Mouse (Mus musculus) neural tube, embryonic 11.5 days (tissue): ENCODE data around the gene Sdk2. TPM values are rescaled to one million over a fixed set of nuclear protein-coding genes. Genes with fewer than 3 reads are reported as not detected.
A peak's percentile ranks its signal among the peaks of the same experiment; 100 is the strongest.

Experiments used
- ATAC-seq: fragments of 200-750 bp; cut with Nextera tagmentation; 2 replicates; pipeline ENCODE4 v1.8.0; 2017; ENCODE audit warnings: moderate number of reproducible peaks, mild to moderate bottlenecking, moderate TSS enrichment, moderate library complexity; ENCODE audit not compliant: insufficient read depth, low FRiP score, low TSS enrichment
- DNase-seq: peaks from one replicate; pipeline ENCODE4 v3.0.0-alpha.2; 2015; ENCODE audit warnings: low spot score
- H3K27ac ChIP-seq: fragments of 300-500 bp; sonication (generic); 2 replicates; pipeline ENCODE4 v1.5.1; 2014; ENCODE audit warnings: low read depth, mild to moderate bottlenecking, low read length
- H3K27me3 ChIP-seq: fragments of 300-500 bp; sonication (generic); 2 replicates; pipeline ENCODE4 v1.6.1; 2014; ENCODE audit warnings: mild to moderate bottlenecking, low read length, mixed read lengths; ENCODE audit not compliant: control insufficient read depth, insufficient read depth
- H3K36me3 ChIP-seq: fragments of 300-500 bp; sonication (generic); 2 replicates; pipeline ENCODE4 v1.6.1; 2014; ENCODE audit warnings: mild to moderate bottlenecking, low read length, moderate library complexity, mixed read lengths; ENCODE audit not compliant: control insufficient read depth, insufficient read depth
- H3K4me1 ChIP-seq: fragments of 300-500 bp; sonication (generic); 2 replicates; pipeline ENCODE4 v1.6.1; 2014; ENCODE audit warnings: low read length, mixed read lengths; ENCODE audit not compliant: control insufficient read depth, insufficient read depth
- H3K4me2 ChIP-seq: fragments of 300-500 bp; sonication (generic); 2 replicates; pipeline ENCODE4 v1.6.1; 2014; ENCODE audit warnings: low read depth, mild to moderate bottlenecking, moderate library complexity
- H3K4me3 ChIP-seq: fragments of 300-500 bp; sonication (generic); 2 replicates; pipeline ENCODE4 v1.5.1; 2014; ENCODE audit warnings: low read depth, low read length
- H3K9ac ChIP-seq: fragments of 300-500 bp; sonication (generic); 2 replicates; pipeline ENCODE4 v1.6.1; 2014; ENCODE audit warnings: mild to moderate bottlenecking, low read length
- H3K9me3 ChIP-seq: fragments of 300-500 bp; sonication (generic); 2 replicates; pipeline ENCODE4 v1.6.1; 2016; ENCODE audit warnings: low read length; ENCODE audit not compliant: control insufficient read depth
- WGBS: fragments of 180-500 bp; shearing (Covaris S2); extraction: QIAGEN DNeasy Blood & Tissue Kit; methylation state at CpG from one replicate; pipeline ENCODE4 v1.1.7; 2014; 5-methylcytosine and 5-hydroxymethylcytosine counted together
- polyA plus RNA-seq: library from polyadenylated mRNA; unstranded; fragments of >200 nt; fragmentation: Nextera tagmentation; extraction: Ambion mirVana; gene quantifications from 2 replicates; pipeline ENCODE4 v1.2.1, GENCODE M21; 2014

The Sdk2 gene
- polyA plus RNA-seq, 1 experiment from 2014 or later, result 4.2 TPM

DNA sequence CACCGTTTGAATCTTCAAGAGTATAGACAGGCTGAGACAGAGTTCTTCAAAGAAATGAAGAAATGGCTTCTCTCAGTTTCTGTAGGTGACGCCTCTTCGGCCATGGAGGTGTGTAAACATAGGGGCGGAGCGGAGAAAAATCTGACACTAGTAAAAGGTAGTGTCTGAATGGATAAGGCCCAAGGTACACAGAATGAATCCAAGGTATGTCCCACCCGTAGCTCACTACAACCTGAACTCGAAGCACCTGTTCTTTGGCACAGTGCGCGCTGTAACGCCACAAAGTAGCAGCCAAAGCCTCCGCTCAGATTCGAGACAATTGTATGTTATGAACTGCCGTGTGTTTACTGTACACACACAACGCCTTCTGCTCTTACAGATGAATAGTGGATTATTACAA is 311.0 kb downstream of the Sdk2 start:
- Histone ChIP-seq H3K27ac (no peak overlapping the region), H3K36me3 (no peaks in the 10 kb centered on the region), H3K4me3 (no peak overlapping the region), H3K9ac (no peak overlapping the region), H3K4me1 (peaks cover 8% of the 10 kb centered on the region; the same call in 1 of the 2 replicates), H3K4me2 (no peak overlapping the region), H3K9me3 (no peaks in the 10 kb centered on the region), H3K27me3 (no peaks in the 10 kb centered on the region)
- DNase-seq, result no peak
- 93% methylated on average over 14 of the region's 14 CpGs for WGBS
- ATAC-seq, result no peak

DNA sequence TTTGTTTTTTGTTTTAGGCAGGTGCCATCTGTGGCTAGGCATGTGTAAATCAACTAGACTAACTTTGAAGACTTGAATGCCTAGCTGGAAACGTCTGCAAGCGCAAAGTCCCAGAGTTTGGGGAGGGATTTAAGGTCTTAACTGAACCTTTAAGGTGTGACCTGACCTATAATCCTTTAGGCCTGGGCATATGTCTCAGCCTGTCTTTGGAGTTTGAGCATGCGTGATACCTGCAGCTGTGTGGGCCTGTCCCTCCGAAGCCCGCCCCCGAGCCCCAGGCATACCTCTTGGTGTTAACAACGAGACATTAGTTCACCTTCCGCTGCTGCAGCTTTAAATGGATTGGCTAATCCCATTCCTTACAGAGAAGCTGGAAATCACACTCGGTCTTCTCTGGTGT is 312.0 kb downstream of the Sdk2 start:
- Histone ChIP-seq H3K9ac (no peak overlapping the region), H3K4me3 (no peak overlapping the region), H3K36me3 (no peaks in the 10 kb centered on the region), H3K4me1 (peaks cover 5% of the 10 kb centered on the region; the same call in 1 of the 2 replicates), H3K27ac (no peak overlapping the region), H3K4me2 (no peak overlapping the region), H3K9me3 (no peaks in the 10 kb centered on the region), H3K27me3 (no peaks in the 10 kb centered on the region)
- WGBS, result 44% methylated on average over 9 of the region's 9 CpGs
- ATAC-seq (no peak), DNase-seq (no peak)

DNA sequence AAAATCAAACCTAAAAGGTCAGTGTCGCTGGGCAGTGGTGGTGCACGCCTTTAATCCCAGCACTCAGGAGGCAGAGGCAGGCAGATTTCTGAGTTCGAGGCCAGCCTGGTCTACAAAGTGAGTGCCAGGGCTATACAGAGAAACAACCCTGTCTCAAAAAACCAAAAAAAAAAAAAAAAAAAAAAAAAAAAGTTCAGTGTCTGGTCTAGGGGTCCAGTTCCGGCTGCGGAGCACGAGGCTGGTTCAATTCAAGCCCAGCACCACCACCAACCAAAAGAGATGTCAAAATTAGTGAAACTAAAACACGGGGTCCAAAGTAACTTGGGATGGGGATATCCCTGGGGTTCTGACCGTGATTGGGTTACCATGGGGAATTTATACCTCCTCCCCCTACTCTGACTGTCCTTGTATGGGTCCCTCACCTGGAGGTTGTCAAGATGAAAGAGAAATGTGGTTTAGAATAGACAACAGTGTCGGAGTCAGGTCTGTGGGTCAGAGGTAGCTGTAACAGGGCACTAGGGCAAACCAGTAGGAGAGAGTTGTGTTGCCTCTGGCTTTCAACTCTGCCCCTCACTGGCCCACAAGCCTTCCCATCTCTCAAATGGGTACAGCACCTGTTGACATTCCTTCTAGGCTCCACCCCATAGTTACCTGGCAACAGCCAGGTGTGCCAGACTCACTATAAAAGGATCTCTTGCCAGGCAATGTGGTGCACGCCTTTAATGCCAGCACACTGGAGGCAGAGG is 314.0 kb downstream of the Sdk2 start:
- Histone ChIP-seq H3K36me3 (peaks cover 2% of the 10 kb centered on the region; the same call in 1 of the 2 replicates), H3K4me1 (peaks cover 22% of the 10 kb centered on the region), H3K9ac (no peak overlapping the region), H3K27me3 (no peaks in the 10 kb centered on the region), H3K27ac (no peak overlapping the region), H3K4me3 (peak overlapping the region; percentile 95), H3K9me3 (no peaks in the 10 kb centered on the region), H3K4me2 (peak overlapping the region; percentile 74; the same call in 1 of the 2 replicates)
- no peak for ATAC-seq
- no peak for DNase-seq
- 92% methylated on average over 10 of the region's 10 CpGs for WGBS

DNA sequence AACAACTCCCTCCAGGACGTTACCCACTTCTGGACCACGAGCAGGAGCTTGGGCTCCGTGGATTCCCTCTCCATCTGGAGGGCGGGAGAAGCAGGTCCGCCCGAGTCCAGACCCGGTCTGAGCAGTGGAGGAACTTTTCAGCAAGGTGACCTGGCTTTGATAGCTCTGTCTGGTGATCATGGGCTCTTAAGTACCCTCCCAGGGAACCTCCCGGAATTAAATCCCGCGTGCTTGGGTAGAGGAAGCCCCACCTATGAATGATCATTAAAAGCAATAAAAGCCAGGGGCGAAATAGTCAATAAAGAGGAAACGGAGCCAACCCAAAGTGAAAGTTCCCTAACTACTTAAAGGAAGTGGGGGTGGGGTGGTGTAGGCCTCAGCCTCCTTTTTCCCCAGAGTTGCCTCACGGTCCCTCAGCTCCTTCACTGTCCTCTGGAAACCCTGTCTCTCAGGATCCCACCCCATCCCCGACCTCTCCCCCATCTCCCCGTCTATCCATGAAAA is 314.6 kb downstream of the Sdk2 start:
- ATAC-seq, result peak; percentile 3

DNA sequence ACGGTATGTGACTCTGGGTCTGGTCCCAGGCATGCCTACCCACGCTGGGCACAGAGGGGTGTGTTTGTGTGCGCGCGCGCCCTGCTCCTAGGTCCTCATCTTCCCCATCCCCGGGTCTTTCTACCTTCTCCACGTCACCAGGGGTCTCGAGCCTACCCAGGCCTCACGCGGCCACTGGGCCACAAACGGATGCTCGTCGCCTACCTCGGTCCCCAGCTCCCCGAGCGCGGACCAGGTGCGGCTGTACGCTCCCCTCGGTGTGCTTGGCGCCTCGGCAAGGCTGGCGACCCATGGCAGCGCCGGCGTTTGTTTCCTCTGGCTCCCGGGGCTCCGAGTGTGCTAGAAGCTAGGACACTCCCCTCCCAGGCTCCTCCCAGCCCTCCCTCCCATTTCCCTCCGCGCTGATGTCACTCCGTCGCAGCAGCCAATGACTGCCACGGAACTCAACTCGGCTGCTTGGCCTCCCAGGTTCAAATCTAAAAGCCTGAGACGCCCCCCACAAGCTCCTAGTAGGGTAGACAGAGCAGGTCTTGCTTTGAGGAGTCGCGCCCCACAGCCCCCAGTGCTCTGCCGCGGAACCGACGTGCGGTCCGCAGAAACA is 315.3 kb downstream of the Sdk2 start, which contains the start of gene Cdc42ep4:
TSS of gene Cdc42ep4 (minus strand) at position 398 of the 601 bp plus-strand sequence.
- peak within 1 kb of the TSS; percentile 74 for H3K4me2 ChIP-seq
- H3K27me3 ChIP-seq, result no peaks in the 10 kb centered on the region
- H3K4me3 ChIP-seq, result peak within 1 kb of the TSS; percentile 95
- peaks cover 30% of the 10 kb centered on the region for H3K4me1 ChIP-seq
- peak within 1 kb of the TSS; percentile 94 for H3K27ac ChIP-seq
- ATAC-seq, result peak; percentile 77
- DNase-seq, result peak; percentile 94
- H3K9me3 ChIP-seq, result no peaks in the 10 kb centered on the region
- under 1% methylated on average over 44 of the region's 44 CpGs for WGBS
- peak within 1 kb of the TSS; percentile 95 for H3K9ac ChIP-seq
- peaks cover 4% of the 10 kb centered on the region; the same call in 1 of the 2 replicates for H3K36me3 ChIP-seq

More for the DNA sequence above, 314.6 kb downstream of the Sdk2 start:
- H3K9ac ChIP-seq, result peak overlapping the region; percentile 95
- no peak for DNase-seq
- H3K36me3 ChIP-seq, result peaks cover 4% of the 10 kb centered on the region; the same call in 1 of the 2 replicates
- H3K4me2 ChIP-seq, result peak overlapping the region; percentile 74
- no peaks in the 10 kb centered on the region for H3K27me3 ChIP-seq
- no peaks in the 10 kb centered on the region for H3K9me3 ChIP-seq
- peaks cover 28% of the 10 kb centered on the region for H3K4me1 ChIP-seq
- 23% methylated on average over 15 of the region's 15 CpGs for WGBS
- H3K4me3 ChIP-seq, result peak overlapping the region; percentile 95
- peak overlapping the region; percentile 94 for H3K27ac ChIP-seq

DNA sequence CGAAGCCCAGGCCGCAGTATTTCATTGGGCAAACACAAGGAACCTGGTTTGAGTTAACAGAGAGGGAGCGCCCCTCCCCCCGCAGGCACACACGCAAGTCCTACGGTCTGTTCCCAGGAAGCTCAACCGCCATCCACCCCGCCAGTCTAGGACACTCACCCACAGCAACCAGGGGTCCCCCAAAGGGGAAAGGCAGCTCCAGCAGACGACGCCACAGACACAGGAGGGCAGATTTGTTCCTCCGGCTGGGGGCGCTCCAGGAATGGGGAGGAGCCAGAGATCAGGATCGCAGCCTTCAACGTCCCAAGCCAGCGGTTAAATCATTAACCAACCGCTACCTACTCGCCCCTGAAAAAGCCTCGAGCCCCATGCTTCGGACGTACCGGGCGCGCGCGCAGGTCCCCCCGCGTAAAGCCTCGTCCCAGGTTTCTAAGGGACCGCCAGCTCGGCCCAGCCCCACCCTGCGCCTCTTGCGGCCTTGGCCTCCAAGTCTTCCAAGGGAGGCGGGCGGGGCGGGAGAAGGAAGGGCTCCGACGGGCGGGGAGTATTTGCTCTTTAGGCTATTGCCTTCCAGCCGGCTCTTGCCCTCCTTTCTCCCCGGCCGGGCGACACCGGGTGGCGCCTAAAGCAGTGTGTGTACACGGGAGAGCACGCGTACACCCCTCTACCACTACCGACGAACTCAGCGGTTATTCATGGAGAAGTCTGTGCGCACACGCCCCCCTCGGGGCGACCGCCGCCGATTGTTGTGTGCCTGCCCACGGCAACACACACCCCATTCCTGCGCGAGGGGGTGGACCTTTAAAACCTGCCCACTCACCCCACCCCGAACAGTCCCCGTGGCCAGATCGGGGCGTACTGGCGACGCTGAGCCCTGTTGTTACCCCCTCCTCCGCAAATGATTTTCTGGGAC is 316.0 kb downstream of the Sdk2 start:
- peaks cover 30% of the 10 kb centered on the region for H3K4me1 ChIP-seq

DNA sequence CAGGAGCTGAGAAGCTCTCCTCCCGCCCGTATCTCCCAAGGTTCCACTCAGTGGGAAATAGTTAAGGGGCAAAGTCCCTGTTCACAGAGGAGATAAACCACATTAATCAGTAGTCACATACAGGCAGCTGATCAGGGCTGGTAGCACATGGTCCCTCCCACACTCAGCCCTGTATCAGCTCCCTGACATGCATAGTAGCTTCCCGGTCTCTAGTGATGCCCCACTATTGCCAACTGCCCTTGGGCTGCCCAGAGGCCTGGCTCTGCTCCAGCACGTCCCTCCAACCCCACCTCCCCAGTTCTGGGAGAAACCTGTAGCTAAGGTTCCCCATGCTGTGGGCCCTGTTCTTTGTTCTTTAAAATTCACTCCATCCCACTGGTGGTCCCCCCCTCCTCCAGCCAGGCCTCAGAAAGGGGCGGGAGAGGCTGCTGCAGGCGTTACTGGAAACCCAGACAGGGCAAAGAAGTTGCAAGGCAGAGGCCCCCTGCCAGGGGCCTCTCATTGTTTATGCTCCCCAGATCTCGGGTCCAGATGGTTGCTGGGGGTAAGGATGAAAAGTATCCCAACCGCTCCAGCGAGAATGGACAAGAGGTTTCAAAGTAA is 317.0 kb downstream of the Sdk2 start:
- Histone ChIP-seq H3K4me3 (peak overlapping the region; percentile 95), H3K27me3 (no peaks in the 10 kb centered on the region), H3K9me3 (no peaks in the 10 kb centered on the region), H3K27ac (peak overlapping the region; percentile 94), H3K4me2 (peak overlapping the region; percentile 74), H3K36me3 (peaks cover 6% of the 10 kb centered on the region; the same call in 1 of the 2 replicates), H3K9ac (peak overlapping the region; percentile 95), H3K4me1 (peaks cover 27% of the 10 kb centered on the region)
- WGBS, result under 1% methylated on average over 9 of the region's 9 CpGs
- peak; percentile 78 for DNase-seq
- peak; percentile 48 for ATAC-seq

More for the DNA sequence above, 316.0 kb downstream of the Sdk2 start:
- under 1% methylated on average over 67 of the region's 67 CpGs for WGBS
- peak; percentile 22 for ATAC-seq
- H3K9me3 ChIP-seq, result no peaks in the 10 kb centered on the region
- H3K4me3 ChIP-seq, result peak overlapping the region; percentile 95
- H3K9ac ChIP-seq, result peak overlapping the region; percentile 95
- H3K27ac ChIP-seq, result peak overlapping the region; percentile 94
- DNase-seq, result peak; percentile 82
- H3K36me3 ChIP-seq, result peaks cover 6% of the 10 kb centered on the region; the same call in 1 of the 2 replicates
- H3K27me3 ChIP-seq, result no peaks in the 10 kb centered on the region
- H3K4me2 ChIP-seq, result peak overlapping the region; percentile 74
